Mouse (Mus musculus): ENCODE data around the gene Adcy4. TPM values are rescaled to one million over a fixed set of nuclear protein-coding genes. Genes with fewer than 3 reads are reported as not detected.

Adcy4 gene
- polyA plus RNA-seq, 1 experiment from 2014 or later: 5.7 TPM

DNA sequence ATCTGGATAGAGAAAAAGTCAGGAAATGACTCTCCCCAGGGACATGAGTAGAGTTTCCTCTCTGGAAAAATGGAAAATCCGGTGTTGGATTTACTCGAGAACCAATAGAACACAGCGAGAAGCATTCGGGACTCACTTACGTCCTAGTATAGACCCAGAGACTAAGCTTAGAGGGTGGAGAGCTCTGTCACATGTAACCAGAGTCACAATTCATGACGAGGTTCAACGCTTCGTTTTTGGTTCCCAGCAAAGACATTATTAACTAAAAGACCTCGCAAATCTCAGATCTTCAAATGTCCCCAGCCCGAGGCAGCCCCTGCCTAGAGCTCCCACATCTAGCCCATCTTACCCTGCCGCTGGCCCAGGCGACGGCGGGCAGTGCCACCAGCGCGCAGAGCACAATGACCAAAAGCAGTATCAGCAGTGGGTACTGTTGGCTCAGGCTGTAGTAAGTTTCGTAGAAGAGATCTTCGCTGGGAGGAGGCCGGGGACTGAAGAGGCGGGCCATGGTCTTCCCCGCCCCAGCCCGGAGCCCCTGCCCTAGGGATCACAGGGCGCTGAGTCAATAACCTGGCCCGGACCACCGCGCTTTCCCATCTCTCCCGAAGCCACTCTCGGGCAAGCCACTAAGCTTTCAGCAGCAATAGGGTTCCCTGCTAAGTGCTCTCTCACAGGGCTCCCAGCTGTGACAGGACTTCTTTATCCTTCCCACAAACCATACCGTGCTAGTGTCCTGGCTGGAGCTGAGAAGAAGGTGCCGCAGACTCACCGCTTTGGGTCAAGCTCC lies 531 bp downstream of the Adcy4 start:
- H3K27ac ChIP-seq: no peak overlapping the region

DNA sequence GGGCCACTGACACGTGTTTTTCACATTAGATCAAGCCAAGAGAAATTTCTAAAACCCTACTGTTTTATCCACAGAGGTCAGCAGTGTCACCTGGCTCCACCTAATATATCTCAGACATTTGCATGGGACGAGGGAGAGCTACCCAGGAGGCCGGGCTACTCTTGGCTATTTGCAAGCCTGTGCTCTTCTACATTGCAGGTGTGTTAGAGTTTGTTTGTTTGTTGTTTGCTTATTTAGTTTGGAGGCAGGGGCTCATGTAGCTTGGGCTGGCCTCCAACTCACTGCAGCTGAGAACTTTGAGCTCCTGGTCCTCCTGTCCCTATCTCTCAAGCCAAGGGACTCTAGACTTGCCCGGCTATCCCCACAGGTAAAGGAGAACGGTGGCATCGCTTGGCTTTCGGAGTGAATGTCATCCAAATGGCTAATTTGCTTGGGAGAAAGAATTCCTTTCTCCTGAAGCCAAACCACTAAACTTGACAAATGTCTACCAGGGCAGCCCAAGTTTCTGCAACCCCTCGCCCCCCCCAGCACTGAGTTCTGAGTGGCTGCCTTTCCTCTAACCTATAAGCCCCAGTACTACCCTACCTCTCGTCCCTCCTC lies 1.4 kb downstream of the Adcy4 start:
- Histone ChIP-seq H3K36me3 (replicated peaks) (no peaks in the 10 kb centered on the region), H3K4me1 (peaks cover 13% of the 10 kb centered on the region), H3K27ac (no peak overlapping the region), H3K27me3 (replicated peaks) (peaks cover 60% of the 10 kb centered on the region), H3K9me3 (no peaks in the 10 kb centered on the region), H3K4me2 (peak overlapping the region; percentile 2; the same call in 1 of the 2 replicates), H3K4me3 (no peak overlapping the region), H3K9ac (no peak overlapping the region)
- WGBS: 55% methylated on average over 9 of the region's 9 CpGs
- no peak for ATAC-seq (replicated peaks)

More for the DNA sequence above, 531 bp downstream of the Adcy4 start:
- Histone ChIP-seq H3K36me3 (replicated peaks) (no peaks in the 10 kb centered on the region), H3K27me3 (replicated peaks) (peaks cover 69% of the 10 kb centered on the region), H3K4me2 (peak overlapping the region; percentile 41), H3K9me3 (no peaks in the 10 kb centered on the region), H3K4me3 (peak overlapping the region; percentile 23), H3K9ac (no peak overlapping the region), H3K4me1 (peaks cover 16% of the 10 kb centered on the region)
- ATAC-seq (replicated peaks): no peak
- WGBS: 1% methylated on average over 31 of the region's 31 CpGs

DNA sequence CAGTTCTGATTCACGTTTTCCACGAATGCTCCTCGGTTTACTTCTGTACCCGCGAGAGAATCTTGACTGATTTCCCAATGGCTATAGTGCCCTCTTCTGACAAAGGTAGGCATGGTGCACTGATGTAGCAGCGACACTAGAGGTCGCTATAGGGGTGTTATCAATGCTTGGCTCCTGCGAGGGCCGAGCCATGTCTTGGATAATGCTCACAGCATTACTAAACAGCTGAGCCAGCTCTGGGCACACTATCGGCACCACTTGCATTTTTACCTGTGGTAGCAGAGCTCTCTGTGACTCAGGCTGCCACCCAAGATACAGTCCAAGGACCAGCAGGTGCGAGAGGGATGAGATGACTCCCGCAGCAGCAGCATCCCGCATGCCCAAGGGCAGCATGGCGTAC lies 2.6 kb downstream of the Adcy4 start:
- peaks cover 49% of the 10 kb centered on the region for H3K27me3 ChIP-seq (replicated peaks)
- WGBS: 15% methylated on average over 14 of the region's 14 CpGs
- no peaks in the 10 kb centered on the region for H3K9me3 ChIP-seq
- peaks cover 13% of the 10 kb centered on the region for H3K4me1 ChIP-seq
- peak overlapping the region; percentile 39 for H3K4me2 ChIP-seq
- no peak overlapping the region for H3K9ac ChIP-seq
- H3K27ac ChIP-seq: no peak overlapping the region
- ATAC-seq (replicated peaks): peak; percentile 90
- 0 out of 2 replicates have a peak overlapping the region, but pooled peaks have one; percentile 17 for H3K4me3 ChIP-seq
- no peaks in the 10 kb centered on the region for H3K36me3 ChIP-seq (replicated peaks)

DNA sequence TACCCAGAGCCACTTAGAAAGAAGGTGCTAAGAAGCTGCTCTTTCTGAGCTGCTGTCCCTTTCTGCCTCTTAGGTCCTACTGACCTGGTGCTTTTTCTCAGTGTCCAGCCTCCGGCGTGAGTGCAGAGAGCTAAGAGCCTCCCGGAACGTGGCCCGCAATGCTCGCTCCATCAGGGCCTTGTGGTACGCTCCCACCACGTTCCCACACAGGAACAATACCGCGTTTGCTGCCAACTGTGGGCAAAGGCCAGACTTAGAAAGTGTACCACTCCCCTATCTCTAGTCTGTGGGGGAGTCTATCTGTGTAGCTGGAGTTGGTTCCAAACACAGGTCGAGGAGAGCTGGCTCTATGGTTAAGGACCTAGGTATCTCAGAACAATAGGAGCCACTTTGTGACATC lies 3.2 kb downstream of the Adcy4 start:
- 81% methylated on average over 11 of the region's 11 CpGs for WGBS
- Histone ChIP-seq H3K27me3 (replicated peaks) (peaks cover 43% of the 10 kb centered on the region), H3K4me1 (peaks cover 13% of the 10 kb centered on the region), H3K4me2 (no peak overlapping the region), H3K27ac (no peak overlapping the region), H3K9me3 (no peaks in the 10 kb centered on the region), H3K4me3 (no peak overlapping the region), H3K36me3 (replicated peaks) (no peaks in the 10 kb centered on the region), H3K9ac (no peak overlapping the region)
- no peak for ATAC-seq (replicated peaks)

- 72% methylated on average over 16 of the region's 16 CpGs for WGBS
- Histone ChIP-seq H3K4me3 (no peak overlapping the region), H3K27me3 (replicated peaks) (peaks cover 32% of the 10 kb centered on the region), H3K9ac (no peak overlapping the region), H3K4me1 (peaks cover 13% of the 10 kb centered on the region), H3K9me3 (no peaks in the 10 kb centered on the region), H3K36me3 (replicated peaks) (no peaks in the 10 kb centered on the region), H3K27ac (no peak overlapping the region), H3K4me2 (no peak overlapping the region)
- ATAC-seq (replicated peaks): no peak
Measured at GRCm38 (mm10) chr14:55779656-55780055, 4.2 kb downstream of the Adcy4 start.

GRCm38 (mm10) chr14:55778686-55779085 lies 5.2 kb downstream of the Adcy4 start:
- Histone ChIP-seq H3K9ac (no peak overlapping the region), H3K4me3 (no peak overlapping the region), H3K36me3 (replicated peaks) (no peaks in the 10 kb centered on the region), H3K4me2 (no peak overlapping the region), H3K4me1 (peaks cover 10% of the 10 kb centered on the region), H3K27ac (no peak overlapping the region), H3K27me3 (replicated peaks) (peaks cover 23% of the 10 kb centered on the region), H3K9me3 (no peaks in the 10 kb centered on the region)
- WGBS: 90% methylated on average over 15 of the region's 15 CpGs
- no peak for ATAC-seq (replicated peaks)

DNA sequence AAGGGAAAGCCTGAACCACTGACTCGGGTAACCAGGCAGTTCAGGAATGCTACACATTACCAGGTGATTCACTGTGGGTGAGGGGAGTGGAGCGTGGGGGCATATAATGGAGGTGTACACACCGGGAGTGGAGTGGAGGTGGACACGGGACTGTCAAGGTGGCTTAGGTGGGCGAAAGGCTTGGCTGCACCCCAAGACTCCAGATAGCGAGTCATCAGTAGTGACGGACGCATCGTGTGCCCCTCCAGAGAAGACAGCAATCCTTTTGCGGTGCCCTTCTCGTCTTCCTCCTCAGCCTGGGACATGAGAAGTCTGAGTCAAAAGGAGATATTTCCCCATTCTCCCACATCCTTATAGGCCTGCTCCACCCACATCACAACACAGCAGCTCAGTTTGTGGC lies 6.1 kb downstream of the Adcy4 start:
- Histone ChIP-seq H3K27me3 (replicated peaks) (peaks cover 19% of the 10 kb centered on the region), H3K4me1 (peaks cover 6% of the 10 kb centered on the region; the same call in 1 of the 2 replicates), H3K9me3 (no peaks in the 10 kb centered on the region), H3K36me3 (replicated peaks) (no peaks in the 10 kb centered on the region), H3K4me3 (no peak overlapping the region), H3K27ac (no peak overlapping the region), H3K9ac (no peak overlapping the region), H3K4me2 (no peak overlapping the region)
- WGBS: 93% methylated on average over 11 of the region's 11 CpGs
- ATAC-seq (replicated peaks): no peak

GRCm38 (mm10) chr14:55777176-55777575 lies 6.7 kb downstream of the Adcy4 start:
- Histone ChIP-seq H3K36me3 (replicated peaks) (no peaks in the 10 kb centered on the region), H3K4me1 (peaks cover 6% of the 10 kb centered on the region; the same call in 1 of the 2 replicates), H3K27me3 (replicated peaks) (peaks cover 16% of the 10 kb centered on the region), H3K27ac (no peak overlapping the region), H3K9me3 (no peaks in the 10 kb centered on the region), H3K4me2 (no peak overlapping the region), H3K9ac (no peak overlapping the region), H3K4me3 (no peak overlapping the region)
- ATAC-seq (replicated peaks): no peak
- WGBS: 55% methylated on average over 3 of the region's 3 CpGs

DNA sequence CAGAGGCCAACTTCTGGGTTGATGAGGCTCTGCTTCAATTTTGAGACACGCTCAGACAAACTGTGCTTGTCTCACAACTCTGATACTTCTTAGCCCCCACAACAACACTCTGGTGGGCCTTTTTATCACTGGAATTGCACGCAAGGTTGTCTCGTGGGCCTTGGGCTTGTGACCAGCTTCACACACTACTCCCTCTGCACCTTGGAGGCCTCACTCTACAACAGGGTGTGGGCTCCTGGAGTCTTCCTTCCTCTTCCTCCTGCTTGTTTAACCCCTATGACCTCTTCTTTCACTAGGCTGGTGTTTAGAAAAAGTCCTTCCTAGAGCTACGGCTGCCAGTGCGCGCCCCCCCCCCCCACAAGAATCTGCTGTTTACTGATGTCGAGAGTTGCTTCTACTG lies 7.2 kb downstream of the Adcy4 start:
- Histone ChIP-seq H3K4me3 (no peak overlapping the region), H3K27me3 (replicated peaks) (peaks cover 11% of the 10 kb centered on the region), H3K4me2 (no peak overlapping the region), H3K27ac (no peak overlapping the region), H3K36me3 (replicated peaks) (no peaks in the 10 kb centered on the region), H3K9me3 (no peaks in the 10 kb centered on the region), H3K9ac (no peak overlapping the region), H3K4me1 (peaks cover 6% of the 10 kb centered on the region; the same call in 1 of the 2 replicates)
- 69% methylated on average over 7 of the region's 7 CpGs for WGBS
- no peak for ATAC-seq (replicated peaks)

GRCm38 (mm10) chr14:55769087-55769703 lies 14.7 kb downstream of the Adcy4 start:
- WGBS: 75% methylated on average over 16 of the region's 16 CpGs
- Histone ChIP-seq H3K27me3 (replicated peaks) (peaks cover 51% of the 10 kb centered on the region), H3K36me3 (replicated peaks) (no peaks in the 10 kb centered on the region), H3K9me3 (no peaks in the 10 kb centered on the region), H3K4me1 (peaks cover 12% of the 10 kb centered on the region; the same call in 1 of the 2 replicates), H3K27ac (no peak overlapping the region), H3K4me3 (no peak overlapping the region), H3K9ac (no peak overlapping the region), H3K4me2 (no peak overlapping the region)
- no peak for ATAC-seq (replicated peaks)

DNA sequence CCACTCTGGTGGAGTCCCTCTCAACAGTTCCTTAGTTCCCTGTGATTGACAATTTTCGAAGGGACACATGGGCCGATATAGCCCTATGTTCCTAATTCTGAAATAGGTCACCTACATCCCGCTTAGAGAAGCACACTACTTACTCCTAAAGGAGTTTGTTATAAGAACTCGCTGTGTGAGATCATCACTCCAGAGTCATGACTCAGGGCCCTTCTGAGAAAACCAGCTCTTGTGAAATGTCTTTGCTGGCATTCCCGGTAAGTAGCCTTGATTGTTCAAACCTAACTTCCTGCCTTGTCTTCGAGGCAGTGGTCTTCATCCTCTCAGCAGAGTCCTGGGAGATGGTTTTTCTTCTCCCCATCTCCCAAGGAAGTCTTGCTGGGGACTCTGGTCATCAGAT lies 15.3 kb downstream of the Adcy4 start:
- H3K9ac ChIP-seq: no peak overlapping the region
- H3K4me3 ChIP-seq: no peak overlapping the region
- peaks cover 12% of the 10 kb centered on the region; the same call in 1 of the 2 replicates for H3K4me1 ChIP-seq
- H3K36me3 ChIP-seq (replicated peaks): no peaks in the 10 kb centered on the region
- ATAC-seq (replicated peaks): no peak
- H3K27ac ChIP-seq: no peak overlapping the region
- WGBS: 90% methylated on average over 6 of the region's 6 CpGs
- no peaks in the 10 kb centered on the region for H3K9me3 ChIP-seq
- H3K27me3 ChIP-seq (replicated peaks): peaks cover 53% of the 10 kb centered on the region
- no peak overlapping the region for H3K4me2 ChIP-seq
